Mouse (Mus musculus) cerebellum, adult 9-11 months (tissue): ENCODE results near the gene Pou4f1.

Experiments used
- DNase-seq: peaks from one replicate; pipeline ENCODE4 v3.0.0; 2022

The Pou4f1 gene

DNA sequence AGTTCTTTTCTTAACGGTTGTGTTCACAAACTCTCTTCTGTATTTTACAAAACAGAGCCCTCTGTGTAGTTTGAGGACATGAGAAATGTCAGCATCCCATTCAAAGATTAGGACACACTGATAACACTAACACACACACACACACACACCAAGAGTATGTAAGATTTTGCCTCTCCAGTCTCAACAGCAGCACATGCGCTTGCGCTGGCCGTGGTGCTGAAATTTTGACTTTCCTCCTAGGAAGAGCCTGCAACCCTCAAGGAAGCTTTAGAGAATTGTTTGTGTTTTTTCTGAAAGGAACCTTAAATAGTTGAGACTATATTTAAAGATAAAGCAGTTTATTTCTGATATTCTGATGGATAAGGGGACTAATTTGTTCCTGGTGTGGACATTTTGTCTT is 14.0 kb downstream of the Pou4f1 start:
- no peak for DNase-seq

DNA sequence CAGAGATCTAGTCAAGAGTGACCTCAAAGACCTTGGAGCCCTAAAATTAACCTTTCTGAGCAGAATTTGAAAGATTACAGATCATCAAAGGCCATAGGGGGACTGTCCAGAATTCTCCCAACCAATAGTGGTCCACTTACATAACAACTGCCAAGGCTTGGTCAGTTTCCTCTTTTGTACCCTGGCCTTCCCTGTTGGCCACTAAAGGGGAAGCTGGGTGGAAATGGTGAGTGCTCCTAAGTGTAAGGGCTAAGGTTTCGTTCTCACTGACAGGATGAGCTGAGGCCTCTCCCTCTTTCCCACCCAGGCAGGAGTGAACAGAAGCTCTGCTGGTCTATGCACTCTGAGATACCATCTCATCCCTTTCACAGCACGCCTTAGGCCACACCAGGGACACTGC is 33.5 kb downstream of the Pou4f1 start:
- DNase-seq: no peak

DNA sequence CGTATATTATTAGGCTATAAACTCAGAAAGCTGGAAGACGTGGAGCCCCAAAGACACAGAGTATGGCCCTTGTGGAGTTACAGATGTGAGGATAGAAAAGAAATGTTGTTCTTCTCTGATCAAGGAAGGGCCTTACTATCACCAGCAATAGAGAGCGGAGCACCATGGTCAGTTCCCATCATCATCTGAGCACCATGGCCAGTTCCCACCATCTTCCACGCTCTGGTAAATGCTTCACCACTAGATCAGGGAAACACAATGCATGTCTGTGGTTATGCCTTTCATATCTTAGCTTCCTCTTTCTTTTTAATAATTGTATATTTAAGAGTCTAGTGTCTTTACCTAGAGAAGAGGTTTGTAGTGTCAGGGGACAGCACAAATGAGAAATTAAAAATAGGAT is 37.0 kb downstream of the Pou4f1 start:
- no peak for DNase-seq

DNA sequence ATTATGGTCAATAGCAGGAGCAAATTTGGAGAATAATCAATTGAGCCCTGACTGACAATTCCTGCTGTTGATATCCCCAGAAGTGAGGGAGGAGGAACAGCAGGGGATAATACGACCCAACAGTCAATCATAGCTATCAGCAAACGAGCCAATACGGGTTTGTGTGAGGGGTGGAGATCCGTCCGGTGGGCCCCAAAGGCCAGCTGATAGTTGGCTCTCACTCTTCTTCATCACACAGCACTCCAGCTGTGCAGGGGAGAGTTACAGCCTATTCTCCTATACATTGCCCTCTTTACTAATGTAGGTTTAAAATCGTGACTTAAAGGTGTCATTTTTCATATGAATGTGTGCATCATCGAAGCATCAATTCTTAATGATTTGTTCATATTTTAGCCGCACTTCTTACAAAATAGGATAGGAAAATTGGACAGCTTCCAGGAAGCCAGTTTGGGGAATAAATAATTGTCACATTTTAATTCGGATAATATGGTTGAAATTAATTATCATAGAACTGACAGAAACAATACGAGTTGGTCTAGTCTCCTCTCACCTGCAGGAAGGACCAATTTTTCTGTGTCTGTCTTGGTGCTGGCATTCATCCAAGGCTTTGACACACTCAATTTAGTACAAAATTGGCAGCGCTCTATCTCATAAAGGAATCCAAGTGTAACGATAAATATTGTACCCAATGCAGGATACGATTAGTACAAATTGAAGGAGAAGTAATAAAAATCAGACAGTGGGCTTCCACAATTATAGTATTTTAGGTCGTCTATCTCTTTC is 43.9 kb downstream of the Pou4f1 start:
- no peak for DNase-seq
